Mouse (Mus musculus): Measurements from ENCODE around the gene Tpt1.
"Not testable (repeated sequence)": the region's sequence is repeated elsewhere in the genome, so short reads cannot be mapped to it uniquely, and the experiment has no call there.

Tpt1 gene

GRCm38 (mm10) chr14:75844867-75845697 lies at the start of gene Tpt1:
Gene Tpt1 (plus strand): TSS chr14:75845093.
- DNase-seq (ENCODE audit: low spot score) = peak; percentile 96

GRCm38 (mm10) chr14:75795918-75796317 lies 49.0 kb upstream of the Tpt1 start:
- no peak for DNase-seq (ENCODE audit: low spot score)

- no peak for DNase-seq (ENCODE audit: low spot score)
Measured at GRCm38 (mm10) chr14:75797769-75798386, 47.0 kb upstream of the Tpt1 start.

GRCm38 (mm10) chr14:75807800-75808199 lies 37.1 kb upstream of the Tpt1 start:
- no peak for DNase-seq (ENCODE audit: low spot score)

GRCm38 (mm10) chr14:75809931-75810330 lies 35.0 kb upstream of the Tpt1 start:
- DNase-seq (ENCODE audit: low spot score) = no peak

GRCm38 (mm10) chr14:75818528-75818927 lies 26.4 kb upstream of the Tpt1 start:
- no peak for DNase-seq (ENCODE audit: low spot score)

GRCm38 (mm10) chr14:75819341-75819740 lies 25.6 kb upstream of the Tpt1 start:
- DNase-seq (ENCODE audit: low spot score) = no peak

- no peak for DNase-seq (ENCODE audit: low spot score)
Measured at GRCm38 (mm10) chr14:75820007-75820406, 24.9 kb upstream of the Tpt1 start.

GRCm38 (mm10) chr14:75826851-75827410 lies 18.0 kb upstream of the Tpt1 start:
- DNase-seq (ENCODE audit: low spot score) = no peak

GRCm38 (mm10) chr14:75828221-75828620 lies 16.7 kb upstream of the Tpt1 start:
- DNase-seq (ENCODE audit: low spot score) = no peak

- peak; percentile 69 for DNase-seq (ENCODE audit: low spot score)
Measured at GRCm38 (mm10) chr14:75828866-75829806, 15.8 kb upstream of the Tpt1 start.

- DNase-seq (ENCODE audit: low spot score) = not testable (repeated sequence)
Measured at GRCm38 (mm10) chr14:75829817-75830216, 15.1 kb upstream of the Tpt1 start.

- DNase-seq (ENCODE audit: low spot score) = no peak
Measured at GRCm38 (mm10) chr14:75832031-75832430, 12.9 kb upstream of the Tpt1 start.

GRCm38 (mm10) chr14:75832982-75833381 lies 11.9 kb upstream of the Tpt1 start:
- DNase-seq (ENCODE audit: low spot score) = no peak

- DNase-seq (ENCODE audit: low spot score) = no peak
Measured at GRCm38 (mm10) chr14:75833546-75834250, 11.2 kb upstream of the Tpt1 start.

GRCm38 (mm10) chr14:75834251-75834738 lies 10.6 kb upstream of the Tpt1 start:
- DNase-seq (ENCODE audit: low spot score) = no peak

- DNase-seq (ENCODE audit: low spot score) = no peak
Measured at GRCm38 (mm10) chr14:75834739-75835381, 10.0 kb upstream of the Tpt1 start.

GRCm38 (mm10) chr14:75836579-75836978 lies 8.3 kb upstream of the Tpt1 start:
- DNase-seq (ENCODE audit: low spot score) = no peak

- DNase-seq (ENCODE audit: low spot score) = no peak
Measured at GRCm38 (mm10) chr14:75837048-75837916, 7.6 kb upstream of the Tpt1 start.

GRCm38 (mm10) chr14:75841758-75842157 lies 3.1 kb upstream of the Tpt1 start:
- not testable (repeated sequence) for DNase-seq (ENCODE audit: low spot score)

Data from urinary bladder, postnatal 10 days (tissue).